Mouse (Mus musculus) embryonic facial prominence, embryonic 11.5 days (tissue): ENCODE measurements at regions not wholly inside any gene's neighbourhood (a gene's known extent, or its start where the extent isn't known, plus 50 kb on each side); places are given as distances from the start of the nearest gene placed in this dataset.

ENCODE experiments used
- ATAC-seq: fragments of 200-750 bp; cut with Nextera tagmentation; replicated peaks from 2 replicates; pipeline ENCODE4 v1.8.0; 2017; ENCODE audit warnings: low read depth; ENCODE audit not compliant: insufficient number of reproducible peaks, low FRiP score, low TSS enrichment
- DNase-seq: peaks from one replicate; pipeline ENCODE4 v3.0.0-alpha.2; 2015; ENCODE audit warnings: low spot score
- H3K27ac ChIP-seq: fragments of 300-500 bp; sonication (generic); replicated peaks from 2 replicates; pipeline ENCODE4 v1.5.1; 2014; ENCODE audit warnings: mild to moderate bottlenecking, low read depth, low read length, control low read depth
- H3K27me3 ChIP-seq: fragments of 300-500 bp; sonication (generic); 2 replicates; pipeline ENCODE4 v1.6.1; 2014; ENCODE audit warnings: mild to moderate bottlenecking, low read length, moderate library complexity, mixed read lengths; ENCODE audit not compliant: control insufficient read depth, insufficient read depth
- H3K36me3 ChIP-seq: fragments of 300-500 bp; sonication (generic); replicated peaks from 2 replicates; pipeline ENCODE4 v1.6.1; 2014; ENCODE audit warnings: low read depth, mild to moderate bottlenecking, low read length, moderate library complexity, mixed read lengths; ENCODE audit not compliant: control insufficient read depth, insufficient read depth
- H3K4me1 ChIP-seq: fragments of 300-500 bp; sonication (generic); 2 replicates; pipeline ENCODE4 v1.6.1; 2014; ENCODE audit warnings: low read length, mixed read lengths; ENCODE audit not compliant: control insufficient read depth, insufficient read depth
- H3K4me2 ChIP-seq: fragments of 300-500 bp; sonication (generic); 2 replicates; pipeline ENCODE4 v1.6.1; 2014; ENCODE audit warnings: low read depth, mild to moderate bottlenecking, control low read depth, low read length, moderate library complexity
- H3K4me3 ChIP-seq: fragments of 300-500 bp; sonication (generic); 2 replicates; pipeline ENCODE4 v1.5.1; 2014; ENCODE audit warnings: low read depth, low read length, control low read depth
- H3K9ac ChIP-seq: fragments of 300-500 bp; sonication (generic); replicated peaks from 2 replicates; pipeline ENCODE4 v1.6.1; 2014; ENCODE audit warnings: mild to moderate bottlenecking, control low read depth, low read length
- H3K9me3 ChIP-seq: fragments of 300-500 bp; sonication (generic); replicated peaks from 2 replicates; pipeline ENCODE4 v1.6.1; 2016; ENCODE audit warnings: mild to moderate bottlenecking, low read length, inconsistent platforms, mixed read lengths; ENCODE audit not compliant: control insufficient read depth
- WGBS: fragments of 180-500 bp; shearing (Covaris S2); extraction: QIAGEN DNeasy Blood & Tissue Kit; methylation state at CpG from one replicate; pipeline ENCODE4 v1.1.7; 2014; 5-methylcytosine and 5-hydroxymethylcytosine counted together

DNA sequence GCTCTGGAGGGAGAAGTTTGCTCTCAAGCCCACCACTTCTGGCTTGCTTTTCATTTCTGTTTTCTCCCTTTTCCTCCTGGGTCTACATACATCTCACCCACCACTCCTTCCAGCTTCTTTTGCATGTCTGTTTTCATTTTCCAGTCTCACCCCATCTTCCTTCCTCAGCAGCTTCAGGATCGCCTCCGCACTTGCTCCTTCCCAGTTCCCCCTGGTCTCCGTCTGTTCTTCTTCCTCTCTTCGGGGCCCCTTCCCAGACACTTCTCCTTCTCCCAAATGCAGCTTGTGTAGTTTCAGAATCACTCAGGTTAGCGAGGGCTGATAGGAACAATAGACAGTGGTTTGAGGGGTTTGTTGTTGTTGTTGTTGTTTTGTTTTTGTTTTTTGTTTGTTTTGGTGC is 201.4 kb upstream of the Klf3 start:
- no peaks in the 10 kb centered on the region; the same call in 1 of the 2 replicates for H3K4me1 ChIP-seq

GRCm38 (mm10) chr5:64602356-64602936 is 200.7 kb upstream of the Klf3 start:
- H3K4me3 ChIP-seq: no peak overlapping the region
- H3K9me3 ChIP-seq: no peaks in the 10 kb centered on the region
- no peaks in the 10 kb centered on the region for H3K36me3 ChIP-seq
- no peaks in the 10 kb centered on the region; the same call in 1 of the 2 replicates for H3K4me1 ChIP-seq
- H3K9ac ChIP-seq: no peak overlapping the region
- 83% methylated on average over 8 of the region's 8 CpGs for WGBS
- ATAC-seq (no peak), DNase-seq (no peak)
- no peak overlapping the region for H3K4me2 ChIP-seq
- no peaks in the 10 kb centered on the region for H3K27me3 ChIP-seq
- H3K27ac ChIP-seq: no peak overlapping the region

More for the DNA sequence above, 201.4 kb upstream of the Klf3 start:
- no peak overlapping the region for H3K9ac ChIP-seq
- ATAC-seq: no peak
- H3K4me2 ChIP-seq: no peak overlapping the region
- 73% methylated on average over 5 of the region's 5 CpGs for WGBS
- H3K4me3 ChIP-seq: no peak overlapping the region
- no peak overlapping the region for H3K27ac ChIP-seq
- no peaks in the 10 kb centered on the region for H3K36me3 ChIP-seq
- H3K27me3 ChIP-seq: no peaks in the 10 kb centered on the region
- DNase-seq: no peak
- H3K9me3 ChIP-seq: no peaks in the 10 kb centered on the region

- 84% methylated on average over 11 of the region's 11 CpGs for WGBS
- Histone ChIP-seq H3K9me3 (no peaks in the 10 kb centered on the region), H3K4me3 (no peak overlapping the region), H3K27ac (no peak overlapping the region), H3K27me3 (no peaks in the 10 kb centered on the region), H3K9ac (no peak overlapping the region), H3K36me3 (no peaks in the 10 kb centered on the region), H3K4me1 (no peaks in the 10 kb centered on the region; the same call in 1 of the 2 replicates), H3K4me2 (no peak overlapping the region)
- ATAC-seq (no peak), DNase-seq (no peak)
Measured at GRCm38 (mm10) chr5:64602996-64603755, 200.0 kb upstream of the Klf3 start.

- Histone ChIP-seq H3K9me3 (no peaks in the 10 kb centered on the region), H3K4me1 (no peaks in the 10 kb centered on the region; the same call in 1 of the 2 replicates), H3K4me2 (no peak overlapping the region), H3K9ac (no peak overlapping the region), H3K4me3 (no peak overlapping the region), H3K27me3 (no peaks in the 10 kb centered on the region), H3K36me3 (no peaks in the 10 kb centered on the region), H3K27ac (no peak overlapping the region)
- no peak for DNase-seq
- ATAC-seq: no peak
Measured at GRCm38 (mm10) chr5:64605171-64605570, 198.0 kb upstream of the Klf3 start.

GRCm38 (mm10) chr5:64605991-64606390 is 197.2 kb upstream of the Klf3 start:
- WGBS: 52% methylated on average over 5 of the region's 5 CpGs
- Histone ChIP-seq H3K4me3 (no peak overlapping the region), H3K27ac (no peak overlapping the region), H3K9ac (no peak overlapping the region), H3K27me3 (no peaks in the 10 kb centered on the region), H3K4me2 (no peak overlapping the region), H3K36me3 (no peaks in the 10 kb centered on the region), H3K4me1 (no peaks in the 10 kb centered on the region; the same call in 1 of the 2 replicates), H3K9me3 (no peaks in the 10 kb centered on the region)
- ATAC-seq (no peak), DNase-seq (no peak)

- no peaks in the 10 kb centered on the region for H3K27me3 ChIP-seq
- H3K4me1 ChIP-seq: no peaks in the 10 kb centered on the region; the same call in 1 of the 2 replicates
- no peak overlapping the region for H3K4me3 ChIP-seq
- no peak overlapping the region for H3K9ac ChIP-seq
- WGBS: 65% methylated on average over 3 of the region's 3 CpGs
- ATAC-seq (no peak), DNase-seq (no peak)
- H3K36me3 ChIP-seq: no peaks in the 10 kb centered on the region
- peak overlapping the region; percentile 74; the same call in 1 of the 2 replicates for H3K27ac ChIP-seq
- no peaks in the 10 kb centered on the region for H3K9me3 ChIP-seq
- no peak overlapping the region for H3K4me2 ChIP-seq
Measured at GRCm38 (mm10) chr5:64609378-64610087, 193.7 kb upstream of the Klf3 start.

- no peak overlapping the region for H3K4me3 ChIP-seq
Measured at GRCm38 (mm10) chr5:64610146-64610545, 193.0 kb upstream of the Klf3 start.

More at GRCm38 (mm10) chr5:64610146-64610545, 193.0 kb upstream of the Klf3 start:
- ATAC-seq: no peak
- Histone ChIP-seq H3K36me3 (no peaks in the 10 kb centered on the region), H3K27me3 (no peaks in the 10 kb centered on the region), H3K9ac (peak overlapping the region; percentile 11), H3K4me1 (no peaks in the 10 kb centered on the region; the same call in 1 of the 2 replicates), H3K4me2 (no peak overlapping the region), H3K9me3 (no peaks in the 10 kb centered on the region), H3K27ac (peak overlapping the region; percentile 74)
- 12% methylated on average over 3 of the region's 3 CpGs for WGBS
- peak; percentile 60 for DNase-seq
